Mouse (Mus musculus) lung, postnatal 36 days (tissue): ENCODE data around the gene Dyrk1b.
A peak's percentile ranks its signal among the peaks of the same experiment; 100 is the strongest.
"Not testable (repeated sequence)": the region's sequence is repeated elsewhere in the genome, so short reads cannot be mapped to it uniquely, and the experiment has no call there.

Experiments used
- DNase-seq: peaks from one replicate; pipeline ENCODE4 v3.0.0; 2022; ENCODE audit warnings: mixed read lengths

The Dyrk1b gene

DNA sequence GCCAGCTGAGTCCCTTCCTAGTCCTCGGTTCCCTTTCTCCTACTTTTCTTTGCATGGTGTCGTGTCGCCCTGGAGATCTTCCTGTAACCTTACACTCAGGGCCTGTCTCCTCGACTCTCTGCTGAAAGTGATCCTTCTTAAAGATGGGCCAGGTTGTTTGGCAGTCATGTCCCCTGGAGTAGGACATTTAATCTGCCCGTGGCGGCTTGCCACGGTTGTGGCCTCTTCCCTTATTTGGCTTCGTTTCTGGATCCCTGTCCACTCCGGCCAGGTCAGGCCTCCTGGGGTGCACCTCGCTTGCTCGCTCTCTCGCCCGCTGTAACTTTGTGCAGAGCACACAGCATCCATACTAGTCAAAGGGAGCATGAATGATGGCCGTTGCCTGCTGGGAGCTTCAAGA, 17.3 kb downstream of the Dyrk1b start:
- no peak for DNase-seq

GRCm38 (mm10) chr7:28199054-28199453, 19.8 kb downstream of the Dyrk1b start:
- no peak for DNase-seq

- no peak for DNase-seq
Observed at GRCm38 (mm10) chr7:28203207-28204108, 24.2 kb downstream of the Dyrk1b start.

DNA sequence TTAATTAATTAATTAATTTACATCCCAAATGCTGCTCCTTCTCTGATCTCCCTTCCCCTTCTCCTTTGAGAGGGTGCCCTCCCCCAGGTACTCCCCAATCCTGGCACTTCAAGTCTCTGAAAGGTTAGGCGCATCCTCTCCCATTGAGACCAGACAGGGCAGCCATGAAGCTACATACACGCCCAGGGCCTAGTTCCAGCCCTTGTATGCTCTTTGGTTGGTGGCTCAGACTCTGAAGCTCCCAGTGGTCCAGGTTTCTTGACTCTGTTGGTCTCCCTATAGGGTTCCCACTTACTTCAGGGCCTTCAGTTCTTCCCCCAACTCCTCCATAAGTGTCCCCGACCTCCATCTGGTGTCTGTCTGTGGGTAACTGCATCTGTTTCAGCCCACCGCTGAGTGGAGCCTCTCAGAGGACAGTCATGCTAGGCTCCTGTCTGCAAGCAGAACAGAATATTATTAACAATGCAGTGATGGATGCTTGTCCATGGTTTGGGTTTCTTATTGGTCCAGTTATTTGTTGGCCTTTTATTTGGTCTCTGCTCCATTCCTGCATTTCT, 26.9 kb downstream of the Dyrk1b start:
- DNase-seq: peak; percentile 22

DNA sequence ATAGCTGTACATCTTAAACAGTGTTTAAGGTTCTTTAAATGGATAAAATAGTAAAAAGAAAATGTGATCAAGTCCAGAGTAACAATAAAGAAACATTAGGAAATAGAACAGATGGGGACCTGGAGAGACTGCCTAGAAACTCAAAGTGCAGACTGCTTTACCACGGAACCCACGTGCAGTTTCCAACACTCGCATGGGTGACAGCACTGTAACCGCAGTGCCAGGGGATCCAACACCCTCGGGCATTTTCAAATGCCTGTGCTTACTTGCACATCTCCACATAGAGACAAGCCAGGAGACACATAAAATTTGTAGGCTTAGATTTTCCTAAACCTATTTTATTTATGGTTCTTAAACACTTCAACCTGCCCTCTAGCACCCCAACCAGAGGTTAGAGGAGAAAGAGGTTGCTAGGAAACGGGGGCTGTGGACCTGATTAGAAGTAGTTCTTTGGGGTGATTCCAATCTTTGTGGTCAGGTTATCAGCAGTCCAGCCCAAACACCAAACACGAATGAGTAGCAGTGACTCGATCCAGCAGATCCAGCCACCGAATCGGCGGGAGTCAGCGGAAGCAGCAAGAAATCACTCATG, 29.2 kb downstream of the Dyrk1b start:
- no peak for DNase-seq

GRCm38 (mm10) chr7:28208988-28209508, 29.8 kb downstream of the Dyrk1b start:
- DNase-seq: peak; percentile 83

DNA sequence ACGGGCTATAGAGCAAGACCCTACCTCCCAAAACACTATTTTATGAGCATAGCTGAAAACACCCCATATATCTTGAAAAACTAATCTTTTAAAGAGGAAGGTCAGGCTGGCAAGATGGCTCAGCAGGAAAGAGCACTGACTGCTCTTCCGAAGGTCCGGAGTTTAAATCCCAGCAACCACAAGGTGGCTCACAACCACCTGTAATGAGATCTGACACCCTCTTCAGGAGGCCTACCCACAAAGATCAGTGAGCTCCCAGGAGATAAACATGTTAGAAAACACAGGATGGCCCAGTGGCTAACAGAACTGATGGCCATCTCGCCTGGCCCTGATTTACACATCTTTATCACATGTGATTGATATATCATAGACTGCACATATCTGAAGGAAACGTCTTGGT, 31.5 kb downstream of the Dyrk1b start:
- no peak for DNase-seq

- peak; percentile 69 for DNase-seq
Observed at GRCm38 (mm10) chr7:28214142-28214541, 34.9 kb downstream of the Dyrk1b start.

DNA sequence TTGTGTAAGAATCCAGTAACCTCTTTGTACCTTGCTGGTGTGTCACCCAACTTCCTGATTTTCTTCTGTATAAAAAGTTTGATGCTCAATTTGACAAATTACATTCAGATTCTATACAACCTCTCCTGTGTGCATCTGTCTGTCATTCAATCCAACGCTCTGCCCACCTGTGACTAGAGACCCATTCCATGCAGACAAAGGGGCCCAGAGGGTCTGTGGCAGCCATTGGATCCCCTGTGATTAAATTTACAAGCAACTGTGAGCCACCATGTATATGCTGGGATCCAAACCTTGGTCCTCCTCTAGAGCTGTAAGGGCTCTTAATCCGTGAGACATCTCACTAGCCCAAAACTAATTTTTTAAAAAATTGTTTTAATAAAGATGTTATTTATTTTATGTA, 36.7 kb downstream of the Dyrk1b start:
- DNase-seq: not testable (repeated sequence)

- not testable (repeated sequence) for DNase-seq
Observed at GRCm38 (mm10) chr7:28217811-28218210, 38.5 kb downstream of the Dyrk1b start.

DNA sequence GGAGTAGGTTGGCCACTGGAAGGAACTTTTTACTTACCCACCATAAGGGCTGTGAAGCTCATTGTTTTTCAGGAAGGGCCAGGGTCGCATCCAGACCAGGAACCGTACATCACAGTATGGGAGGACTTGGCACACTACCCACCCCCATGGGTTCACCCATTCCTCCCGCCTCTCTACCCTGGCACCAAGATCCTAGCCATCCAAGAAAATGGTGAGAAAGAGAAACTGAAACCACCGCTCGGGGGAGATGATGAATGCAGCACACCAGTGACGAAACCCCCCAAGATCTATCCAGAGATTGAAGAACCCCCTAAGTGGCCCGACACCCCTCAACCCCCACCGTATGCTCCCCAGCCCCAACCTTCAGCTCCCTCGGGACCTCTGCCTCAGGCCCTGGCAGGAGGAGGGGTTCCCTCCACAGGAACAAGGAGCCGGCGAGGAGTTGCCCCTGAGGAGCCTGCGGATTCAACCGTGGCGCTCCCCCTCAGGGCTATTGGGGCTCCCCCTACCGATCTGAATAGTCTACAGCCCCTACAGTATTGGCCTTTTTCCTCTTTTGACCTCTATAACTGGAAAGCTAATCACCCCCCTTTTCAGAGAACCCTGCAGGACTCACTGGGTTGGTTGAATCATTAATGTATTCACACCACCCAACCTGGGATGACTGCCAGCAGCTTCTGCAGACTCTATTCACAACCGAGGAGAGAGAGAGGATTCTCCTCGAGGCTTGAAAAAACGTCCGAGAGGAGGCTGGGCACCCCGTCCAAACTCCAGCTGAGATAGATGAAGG, 39.9 kb downstream of the Dyrk1b start:
- not testable (repeated sequence) for DNase-seq

GRCm38 (mm10) chr7:28226836-28227235, 47.6 kb downstream of the Dyrk1b start:
- DNase-seq: not testable (repeated sequence)

DNA sequence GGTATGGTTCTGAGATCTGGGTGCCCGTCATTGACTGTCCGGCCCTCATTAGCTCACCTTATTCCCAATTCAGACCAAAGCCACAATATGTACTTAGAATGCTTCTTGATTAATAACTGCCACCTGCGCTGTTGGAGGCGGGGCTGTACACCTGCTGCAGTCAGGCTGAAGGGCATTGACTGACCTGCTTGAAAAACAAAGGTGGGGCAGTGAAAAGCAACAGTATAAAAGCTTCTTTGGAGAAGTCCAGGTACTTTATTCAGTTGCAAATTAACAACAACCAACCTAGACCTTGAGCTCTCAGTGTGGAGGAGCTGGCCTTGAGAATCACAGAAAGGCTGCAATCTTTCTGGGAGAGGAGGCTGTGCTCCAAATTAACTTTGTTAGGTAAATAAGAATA, 48.2 kb downstream of the Dyrk1b start:
- DNase-seq: not testable (repeated sequence)
